Mouse (Mus musculus): ENCODE results near the gene Eef1a2. TPM values are rescaled to one million over a fixed set of nuclear protein-coding genes. Genes with fewer than 3 reads are reported as not detected.

The Eef1a2 gene
- total RNA-seq, 2 experiments from 2014 or later, result 1,477 to 1,557 TPM

DNA sequence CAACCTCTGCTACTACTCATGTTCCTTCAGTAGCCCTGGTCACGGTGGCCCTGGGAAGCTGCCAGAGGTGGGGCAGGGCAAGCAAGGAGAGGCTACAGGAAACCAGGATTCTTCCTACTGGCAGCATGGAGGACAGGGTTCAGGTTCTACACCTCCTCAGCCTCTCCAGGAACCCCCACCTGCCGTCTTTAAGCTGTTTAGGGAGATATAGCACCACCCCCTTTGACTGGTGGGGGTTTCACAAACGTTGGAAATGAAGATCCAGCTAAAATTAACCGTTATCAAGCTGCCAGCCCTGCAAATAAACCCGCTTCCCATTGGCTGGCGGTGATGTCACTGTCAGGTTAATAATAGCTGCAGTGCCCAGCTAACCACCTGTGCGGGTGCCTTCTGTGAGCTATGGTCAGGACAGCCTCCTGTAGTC lies 2.3 kb upstream of the Eef1a2 start:
- DNase-seq, result peak; percentile 74 to 79

DNA sequence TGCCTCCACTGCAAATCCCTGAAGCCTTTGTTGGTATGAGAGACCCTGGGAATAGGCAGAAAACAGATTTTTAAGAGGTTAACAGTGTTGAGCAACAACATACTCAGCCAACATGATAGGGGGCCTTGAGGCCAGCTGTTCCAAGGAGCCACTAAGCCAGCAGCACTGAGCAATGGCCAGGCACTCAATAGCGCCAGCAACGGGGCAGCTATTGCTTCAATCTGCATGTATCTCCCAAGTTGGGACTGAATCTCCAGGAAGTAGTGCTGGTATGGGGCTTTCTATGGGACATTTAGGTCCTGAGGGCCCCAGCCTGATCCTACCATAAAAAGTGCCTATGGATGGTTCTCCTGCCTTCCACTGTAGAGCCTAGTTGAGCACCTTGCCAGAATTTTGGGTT lies 1.7 kb upstream of the Eef1a2 start:
- peak; percentile 73 to 76 for DNase-seq

DNA sequence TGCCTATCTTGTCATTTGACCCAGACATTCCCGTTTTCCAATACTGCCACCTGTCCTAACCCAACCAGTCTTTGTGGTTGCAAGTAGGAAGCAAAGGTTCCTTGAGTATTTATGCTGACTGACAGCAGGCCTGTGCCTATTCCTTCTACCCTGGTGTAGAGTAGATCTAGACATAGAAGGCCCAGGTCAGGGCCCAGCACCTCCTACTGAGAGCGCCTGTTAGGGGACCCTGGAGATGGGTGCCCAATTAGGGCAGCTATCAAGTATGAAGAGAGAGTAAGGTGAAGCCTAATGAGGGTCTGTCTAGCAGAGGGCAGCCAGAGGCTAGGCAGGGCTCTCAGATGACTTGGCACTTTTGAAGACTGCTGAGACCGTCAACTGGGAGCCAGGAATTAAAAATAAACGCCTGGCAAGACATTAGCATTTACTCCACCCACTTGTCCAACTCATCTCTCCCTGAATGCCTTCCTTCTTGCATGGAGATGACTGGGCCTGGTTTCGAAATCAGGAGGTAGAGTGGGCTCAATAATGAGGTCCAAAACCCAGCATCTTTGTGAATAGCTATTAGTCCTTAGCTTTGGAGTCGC lies 995 bp upstream of the Eef1a2 start:
- DNase-seq, result peak; percentile 66 to 75

DNA sequence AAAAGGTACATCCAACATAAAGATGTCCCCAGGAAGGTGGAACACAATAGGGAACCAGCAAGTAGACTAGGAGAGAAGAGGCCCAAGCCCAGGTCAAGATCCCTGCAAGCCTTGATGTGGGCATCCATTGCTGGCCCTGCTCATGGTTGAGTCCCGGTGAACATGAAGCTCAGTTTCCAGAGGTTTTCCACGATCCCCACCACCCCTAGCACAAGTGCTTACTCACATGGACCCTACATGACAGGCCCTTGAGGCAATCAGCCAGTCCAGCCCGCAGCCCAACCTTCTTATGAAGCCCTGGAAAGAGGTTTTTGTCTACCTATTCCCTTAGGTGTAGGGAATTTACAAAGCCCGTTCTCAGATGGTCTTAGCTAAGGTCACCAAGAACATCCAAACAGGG lies 366 bp upstream of the Eef1a2 start:
- no peak for DNase-seq

DNA sequence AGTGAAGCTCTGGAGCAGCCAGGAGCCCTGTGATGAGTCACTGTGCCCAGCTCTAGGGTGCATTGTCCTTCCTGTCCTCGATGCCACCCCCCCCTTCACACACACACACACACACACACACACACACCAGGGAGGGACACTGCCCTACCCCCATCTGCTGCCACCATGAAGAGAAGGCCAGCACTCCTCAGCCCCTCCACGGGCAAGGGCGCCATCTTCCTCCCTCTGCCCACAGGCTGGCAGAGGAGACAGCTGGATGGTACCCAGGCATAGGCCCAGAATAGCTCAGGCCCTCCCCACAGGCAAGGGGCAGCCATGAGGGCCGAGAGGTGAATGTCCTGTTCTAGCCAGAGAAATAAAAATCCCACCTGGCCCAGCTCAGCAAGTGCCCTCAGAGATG lies 1.0 kb downstream of the Eef1a2 start:
- DNase-seq, result peak; percentile 62 to 72

DNA sequence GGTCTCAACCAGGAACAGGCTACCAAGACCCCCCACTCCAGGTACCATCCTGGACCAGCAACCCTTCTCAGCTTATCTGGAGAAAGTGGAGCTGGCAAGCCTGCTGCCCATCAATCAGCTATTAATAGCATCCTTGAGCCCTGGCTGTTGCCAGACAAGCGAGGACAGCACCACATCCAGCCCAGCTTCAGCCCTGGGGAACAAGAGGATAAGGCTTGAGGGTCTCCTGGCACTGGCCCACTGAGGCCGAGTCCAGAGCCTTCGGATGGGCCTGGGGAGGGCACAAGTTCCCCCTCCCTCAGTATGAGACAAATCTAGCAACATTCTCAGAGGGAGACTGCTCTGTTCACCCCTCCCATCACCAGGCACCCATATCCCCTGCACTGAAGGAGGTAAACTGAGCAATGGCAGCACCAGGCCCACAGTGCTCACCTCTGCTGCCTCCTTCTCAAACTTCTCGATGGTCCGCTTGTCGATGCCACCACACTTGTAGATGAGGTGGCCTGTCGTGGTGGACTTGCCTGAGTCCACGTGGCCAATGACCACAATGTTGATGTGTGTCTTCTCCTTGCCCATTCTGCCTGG lies 1.9 kb downstream of the Eef1a2 start:
- peak; percentile 59 to 60 for DNase-seq

DNA sequence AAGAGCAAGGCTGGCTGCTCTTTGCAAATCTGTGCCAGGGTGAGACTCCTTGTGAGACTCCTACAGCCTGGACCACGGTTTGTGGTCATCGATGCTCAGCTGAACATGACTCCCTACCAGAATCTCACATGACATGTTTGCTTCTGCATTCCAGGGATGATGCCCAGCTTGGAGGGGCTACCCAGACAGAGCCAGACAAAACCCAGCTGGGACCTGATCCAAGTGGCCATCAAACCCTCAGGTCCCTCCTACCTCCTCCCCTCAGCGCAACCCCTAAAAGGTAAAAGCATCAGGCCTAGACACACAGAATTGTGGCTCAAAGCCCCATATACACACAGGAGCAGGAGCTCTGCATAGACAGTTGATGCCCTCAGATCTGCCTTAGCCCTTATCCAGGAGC lies 2.5 kb downstream of the Eef1a2 start:
- DNase-seq, result no peak

DNA sequence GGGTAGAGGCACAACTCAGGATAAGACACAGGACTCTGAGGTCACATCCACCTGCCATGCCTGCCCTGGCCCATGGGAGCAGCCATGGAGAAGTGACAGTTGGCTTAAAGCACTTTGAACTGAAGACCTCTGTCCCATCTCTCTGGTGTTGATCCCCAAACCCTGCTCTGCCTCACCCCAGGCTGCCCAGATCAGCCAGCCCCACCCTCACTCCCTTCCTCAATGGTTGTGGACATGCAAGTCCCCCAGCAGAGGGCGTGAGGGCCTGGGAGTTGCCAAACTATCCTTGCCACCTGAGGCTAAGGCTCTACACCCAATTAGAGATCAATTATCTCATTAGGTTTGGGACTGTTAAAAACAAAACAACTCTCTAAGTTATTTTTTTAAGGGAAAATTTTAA lies 3.0 kb downstream of the Eef1a2 start:
- peak in 1 of 2 experiments; percentile 56 for DNase-seq

DNA sequence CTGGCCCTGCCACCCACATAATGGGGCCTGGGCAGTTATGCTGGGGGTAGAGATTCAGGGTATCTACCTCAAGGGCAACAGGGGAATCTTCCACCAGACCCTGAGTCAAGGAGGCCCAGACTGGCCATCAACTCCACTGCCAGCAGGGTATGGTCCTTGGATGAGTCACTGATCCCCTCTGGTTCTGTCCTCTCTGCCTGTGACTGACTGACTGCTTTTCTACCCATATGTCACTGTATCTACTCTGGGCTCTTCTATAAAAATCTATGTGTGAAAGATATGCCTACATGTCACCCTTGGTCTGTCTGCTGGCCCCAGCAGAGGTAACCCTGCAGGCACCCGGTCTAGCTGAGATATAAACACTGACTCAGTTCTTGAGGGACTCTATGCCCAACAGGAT lies 3.7 kb downstream of the Eef1a2 start:
- DNase-seq, result no peak

DNA sequence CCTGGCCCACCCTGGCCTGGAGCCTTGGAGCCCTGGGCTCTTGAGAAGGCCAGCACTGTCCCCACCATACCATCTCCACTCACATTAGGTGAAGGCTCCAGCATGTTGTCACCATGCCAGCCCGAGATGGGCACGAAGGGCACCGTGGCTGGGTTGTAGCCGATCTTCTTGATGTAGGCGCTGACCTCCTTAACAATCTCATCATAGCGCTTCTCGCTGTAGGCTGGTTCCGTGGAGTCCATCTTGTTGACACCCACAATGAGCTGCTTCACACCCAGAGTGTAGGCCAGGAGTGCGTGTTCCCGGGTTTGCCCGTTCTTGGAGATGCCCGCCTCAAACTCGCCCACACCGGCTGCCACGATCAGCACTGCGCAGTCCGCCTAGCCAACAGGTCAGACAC lies 4.1 kb downstream of the Eef1a2 start:
- DNase-seq, result no peak

DNA sequence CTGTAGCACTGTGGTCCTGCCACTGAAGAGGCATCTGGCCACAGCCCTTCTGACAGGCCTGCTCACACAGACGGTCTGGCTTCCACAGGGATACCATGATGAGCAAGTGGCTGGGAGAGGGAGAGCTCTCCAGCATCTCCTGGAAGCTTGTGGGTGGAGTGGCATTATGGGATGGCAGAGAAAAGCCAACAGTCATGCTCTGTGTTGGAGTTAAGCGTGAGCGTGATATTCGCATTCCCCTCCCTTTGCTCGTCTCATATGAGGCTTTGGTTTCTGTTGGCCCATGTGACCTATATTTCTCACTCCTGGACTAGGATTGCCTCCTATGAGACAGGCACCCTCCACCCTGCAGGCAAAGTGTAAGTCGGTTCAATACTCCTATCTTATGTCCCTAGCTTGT lies 6.5 kb downstream of the Eef1a2 start:
- DNase-seq, result no peak

DNA sequence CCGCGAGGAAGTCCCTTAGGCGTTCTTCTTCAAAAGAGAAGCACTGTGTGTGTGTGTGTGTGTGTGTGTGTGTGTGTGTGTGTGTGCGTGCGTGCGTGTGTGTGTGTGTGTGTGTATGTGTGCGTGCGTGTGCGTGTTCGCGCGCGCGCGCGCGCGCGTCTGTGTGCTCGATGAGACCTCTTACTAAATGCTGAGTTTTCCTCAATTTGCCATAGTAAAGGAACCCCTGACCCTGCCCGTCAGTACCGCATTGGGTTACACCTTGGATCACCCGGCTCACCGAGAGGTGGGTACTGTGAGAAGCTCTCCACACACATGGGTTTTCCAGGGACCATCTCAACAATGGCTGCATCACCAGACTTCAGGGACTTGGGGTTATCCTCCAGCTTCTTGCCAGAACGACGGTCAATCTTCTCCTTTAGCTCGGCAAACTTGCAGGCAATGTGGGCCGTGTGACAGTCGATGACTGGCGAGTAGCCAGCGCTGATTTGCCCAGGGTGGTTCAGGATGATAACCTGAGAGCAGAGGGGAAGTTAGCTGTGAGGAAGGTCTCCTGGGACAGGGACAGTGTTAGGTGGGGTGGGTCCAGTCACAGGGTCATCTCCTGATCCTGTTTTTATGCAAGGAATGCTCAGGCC lies 8.4 kb downstream of the Eef1a2 start:
- peak in 1 of 2 experiments; percentile 51 for DNase-seq

DNA sequence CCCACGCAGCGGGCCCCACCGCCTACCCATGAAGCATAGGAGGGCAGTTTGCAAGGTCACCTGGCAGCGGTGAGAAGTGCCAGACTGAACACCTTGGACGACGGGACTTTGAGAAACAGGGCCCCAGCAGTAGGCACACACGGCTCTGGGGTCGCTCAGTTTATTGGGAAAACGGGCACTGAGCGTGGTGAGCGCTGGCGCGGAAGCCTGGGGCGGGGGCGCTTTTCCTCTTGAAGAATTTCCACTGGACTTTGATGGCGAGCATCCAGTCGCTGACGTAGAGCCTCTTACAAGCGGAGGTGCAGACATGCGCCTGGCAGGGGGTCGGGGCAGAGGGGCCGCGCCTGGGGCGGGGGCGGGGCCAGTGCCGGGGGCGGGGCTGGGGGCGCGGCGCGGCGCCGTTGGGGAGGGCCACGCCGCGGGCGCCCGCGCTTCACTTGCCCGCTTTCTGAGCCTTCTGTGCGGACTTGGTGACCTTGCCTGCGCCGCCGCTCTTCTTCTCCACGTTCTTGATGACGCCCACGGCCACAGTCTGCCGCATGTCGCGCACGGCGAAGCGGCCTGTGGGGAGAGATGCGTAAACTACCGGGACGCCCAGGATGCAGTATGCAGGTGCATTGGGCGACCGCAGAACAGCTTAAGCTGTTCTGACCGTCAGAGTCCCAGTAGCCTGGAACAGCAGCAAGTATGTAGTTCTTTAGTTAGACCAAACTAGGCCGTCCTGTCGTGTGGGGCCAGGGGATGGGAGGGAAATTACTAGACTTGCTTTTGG lies 9.1 kb downstream of the Eef1a2 start:
- peak; percentile 64 to 66 for DNase-seq

DNA sequence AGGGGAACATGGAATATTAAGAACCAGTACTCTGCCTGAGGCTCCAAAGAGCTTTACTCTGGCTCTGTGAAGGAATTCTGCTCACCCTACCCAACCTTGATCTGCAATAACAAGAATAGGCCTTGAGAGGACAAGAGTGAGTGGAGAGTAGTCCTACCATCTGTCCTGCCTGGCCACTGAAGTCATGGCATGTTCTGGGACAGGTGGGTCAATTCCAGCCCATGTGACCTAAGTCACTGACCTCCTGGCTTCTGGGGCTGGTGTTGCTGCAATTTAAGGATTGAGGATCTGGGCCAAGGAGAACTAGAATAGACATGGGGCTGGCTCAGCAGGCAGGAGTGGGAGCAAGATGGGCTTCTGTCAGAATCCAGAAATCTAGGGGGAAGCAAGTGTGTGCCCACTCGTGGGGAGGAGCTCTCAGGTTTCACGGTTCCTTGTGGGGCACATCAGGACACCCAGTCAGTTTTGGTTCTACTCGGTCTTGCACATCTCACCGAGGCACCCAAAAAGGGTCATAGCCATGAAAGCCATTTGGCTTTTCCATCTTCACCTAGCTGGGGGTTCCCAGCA lies 9.8 kb downstream of the Eef1a2 start:
- DNase-seq, result peak; percentile 42 to 54

DNA sequence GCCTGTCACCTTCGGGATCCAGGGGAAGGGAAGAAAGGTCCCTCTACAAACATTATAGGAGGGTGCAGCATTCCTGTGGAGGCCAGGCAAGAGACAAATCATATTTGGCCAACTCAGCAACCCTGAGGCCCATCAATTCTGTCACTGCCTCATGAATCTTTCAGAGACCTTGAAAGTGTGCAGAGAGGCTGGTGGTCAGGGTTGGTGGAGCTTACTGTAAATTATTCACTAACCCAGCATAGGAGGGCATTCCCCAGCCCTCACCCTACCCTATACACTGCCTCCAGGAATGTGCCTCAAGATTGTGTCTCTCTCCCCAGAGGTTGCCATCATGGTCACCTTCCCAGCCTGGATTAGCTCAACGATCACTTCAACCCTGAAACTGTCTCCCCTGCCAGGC lies 12.1 kb downstream of the Eef1a2 start:
- no peak for DNase-seq

DNA sequence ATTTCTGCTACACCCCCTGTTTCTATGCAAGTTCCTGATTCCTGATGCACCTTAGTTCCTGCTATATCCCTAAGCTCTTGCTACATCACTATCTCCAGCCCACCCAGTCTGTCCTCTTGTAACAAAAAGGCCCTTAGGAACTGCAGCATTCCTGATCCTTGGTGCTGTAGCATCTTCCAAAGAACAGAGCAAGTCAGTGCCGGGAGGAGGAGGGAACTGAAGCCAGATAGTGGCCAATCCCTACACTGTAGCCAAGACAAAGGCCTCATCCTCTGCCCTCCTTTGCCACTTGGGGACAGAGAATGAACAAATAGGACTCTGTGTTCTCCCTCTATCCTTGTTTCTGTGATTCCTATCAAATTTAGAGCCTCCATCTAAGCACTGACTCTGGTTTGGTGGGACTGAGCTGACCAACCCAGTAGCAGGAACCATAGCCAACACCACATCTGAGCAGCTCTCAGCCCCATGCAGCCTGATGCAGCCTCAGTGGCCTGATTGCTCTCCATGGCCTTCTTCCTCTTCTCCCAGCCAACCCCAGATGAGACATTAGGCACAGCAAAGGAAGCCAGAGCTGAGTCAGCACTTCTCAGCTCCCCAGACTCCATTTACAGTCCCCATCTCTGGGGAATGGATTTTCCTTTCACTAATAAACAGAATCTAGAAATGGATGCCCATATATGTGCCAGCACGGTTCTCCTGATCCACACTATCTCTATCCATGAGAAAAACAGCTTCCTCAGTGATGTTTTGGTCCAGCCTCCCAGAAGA lies 13.1 kb downstream of the Eef1a2 start:
- DNase-seq, result no peak

DNA sequence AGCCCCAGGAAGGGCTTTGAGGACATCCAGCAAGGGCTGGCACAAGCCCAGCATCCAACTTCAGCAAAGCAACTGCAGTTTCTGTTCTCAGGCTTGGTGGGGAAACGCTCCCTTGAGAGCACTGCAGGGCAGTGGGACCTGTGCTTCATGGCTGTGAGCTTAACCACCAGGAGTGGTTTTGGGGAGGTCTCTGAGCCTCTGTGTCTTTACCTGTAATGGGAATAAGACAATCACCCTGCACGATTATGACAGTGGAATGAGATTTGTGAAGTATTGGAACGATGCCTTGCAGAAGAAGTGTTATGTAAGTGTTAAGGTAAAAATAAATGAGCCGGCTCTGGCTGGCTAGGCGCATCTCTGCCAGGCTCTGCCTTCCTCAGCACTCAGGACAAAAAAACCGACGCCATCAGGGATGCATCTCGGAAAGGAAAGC lies 14.1 kb downstream of the Eef1a2 start:
- DNase-seq, result peak in 1 of 2 experiments; percentile 28

DNA sequence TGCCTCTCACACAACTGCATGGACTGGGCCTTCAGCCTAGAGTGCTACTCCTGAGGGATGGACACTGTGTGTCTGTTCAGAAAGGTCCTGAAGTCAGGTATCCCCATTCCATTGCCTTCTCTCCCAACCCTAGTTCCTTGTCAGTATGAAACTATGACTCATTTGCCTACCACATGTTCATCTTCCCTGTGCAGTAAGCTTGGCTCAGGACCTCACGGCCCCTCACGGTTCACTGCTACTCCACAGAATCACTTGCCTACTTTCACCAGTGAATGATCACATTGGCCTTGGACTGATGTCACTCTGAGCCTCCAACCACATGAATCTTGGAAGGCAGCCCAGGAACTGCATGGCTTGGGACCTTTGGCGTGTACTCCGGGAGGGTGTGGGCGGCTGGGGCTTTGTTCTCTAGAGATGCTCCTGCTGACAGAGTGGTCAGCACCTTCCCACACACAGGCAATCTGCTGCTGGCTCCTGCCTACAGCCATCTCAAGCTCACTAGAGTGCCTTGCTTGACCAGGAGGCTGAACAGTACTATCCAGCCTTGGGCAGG lies 17.1 kb downstream of the Eef1a2 start:
- DNase-seq, result no peak

DNA sequence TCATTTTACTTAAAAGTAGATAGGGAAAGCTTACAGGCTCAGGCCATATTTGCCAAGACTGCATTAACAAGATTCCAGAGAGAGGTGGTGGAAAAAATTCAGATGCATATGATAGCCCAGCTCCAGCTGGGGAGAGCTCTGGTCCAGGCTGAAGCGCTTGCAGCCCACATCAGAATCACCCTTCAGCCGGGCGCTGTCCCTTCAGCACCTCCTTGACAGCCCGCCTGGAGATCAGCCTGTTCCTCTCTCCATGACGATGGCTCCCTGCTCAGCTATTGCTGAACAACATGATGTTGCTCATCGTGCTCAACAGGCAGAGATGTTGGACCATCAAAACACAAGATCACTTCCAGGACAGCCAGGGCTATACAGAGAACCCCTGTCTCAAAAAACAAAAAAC lies 19.9 kb downstream of the Eef1a2 start:
- DNase-seq, result peak in 1 of 2 experiments; percentile 54

DNA sequence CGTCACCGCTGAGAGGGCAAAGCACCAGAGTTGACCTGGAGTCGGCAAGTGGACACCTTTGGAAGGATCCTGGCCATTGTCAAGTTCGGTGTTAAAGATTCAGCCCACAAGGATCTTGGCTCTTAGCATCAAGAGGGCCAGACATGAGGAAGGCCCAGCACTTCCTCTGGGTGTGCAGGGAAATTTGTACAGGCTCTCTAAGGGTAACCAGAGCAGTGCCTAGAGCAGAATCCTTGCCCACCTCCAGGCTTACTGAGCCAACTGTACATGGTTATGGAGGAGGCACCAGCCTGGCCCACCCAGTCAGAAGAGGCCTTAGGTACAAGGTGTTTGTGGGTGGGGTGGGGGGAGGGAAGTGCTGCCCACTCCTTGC lies 21.4 kb downstream of the Eef1a2 start:
- no peak for DNase-seq

DNA sequence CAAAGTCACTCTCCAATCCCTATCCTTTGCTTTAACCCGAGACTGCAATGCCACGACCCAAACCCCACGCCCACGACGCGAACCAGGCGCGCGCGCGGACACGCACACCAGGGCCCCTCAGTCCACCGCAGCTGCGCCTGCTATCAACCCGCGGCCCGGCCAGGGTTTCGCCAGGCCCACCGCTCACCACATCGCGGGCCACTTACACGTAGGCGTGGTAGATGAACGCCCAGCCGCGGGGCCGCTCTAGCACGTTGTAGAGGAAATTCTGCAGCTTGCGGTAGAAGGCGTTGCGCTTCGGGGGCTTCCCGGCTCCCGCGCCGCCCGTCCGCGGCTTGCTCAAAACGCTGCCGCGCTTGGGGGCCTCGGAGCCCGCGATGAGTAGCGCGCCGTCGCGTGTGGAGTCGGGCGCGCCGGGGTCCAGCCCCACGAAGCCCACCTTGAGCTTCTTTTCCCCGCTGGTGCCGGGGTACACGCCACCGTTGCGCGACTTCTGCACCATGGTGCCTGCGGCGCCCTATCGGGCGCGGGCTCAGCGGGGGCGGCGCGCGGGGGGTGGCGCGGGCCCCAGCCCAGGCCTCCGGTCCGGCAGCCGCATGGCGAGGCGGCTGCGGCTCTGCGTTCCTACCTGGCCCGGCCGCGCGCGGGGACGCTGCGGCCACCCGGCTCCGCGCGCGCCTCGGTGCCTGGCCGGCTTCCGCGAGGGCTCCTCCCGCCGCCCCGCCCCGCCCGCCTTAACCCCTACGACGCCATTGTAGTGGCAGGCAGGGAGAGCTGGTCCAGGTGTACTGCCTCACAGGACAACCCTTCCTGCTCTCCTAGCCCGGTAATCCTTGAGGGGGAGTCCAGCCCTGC lies 22.0 kb downstream of the Eef1a2 start, which contains the start of gene Kcnq2:
Kcnq2 (minus strand) TSS at position 710 of the 855 bp plus-strand sequence.
- no peak for DNase-seq

All from heart, adult 18-20 months (tissue).